Mouse (Mus musculus) intestine, embryonic 15.5 days (tissue): ENCODE results near the gene Cntnap2. TPM values are rescaled to one million over a fixed set of nuclear protein-coding genes. Genes with fewer than 3 reads are reported as not detected.
A peak's percentile ranks its signal among the peaks of the same experiment; 100 is the strongest.
"Not testable (repeated sequence)": the region's sequence is repeated elsewhere in the genome, so short reads cannot be mapped to it uniquely, and the experiment has no call there.

Experiments
- ATAC-seq: fragments of 200-750 bp; cut with Nextera tagmentation; 2 replicates; pipeline ENCODE4 v1.8.0; 2017; ENCODE audit warnings: moderate TSS enrichment, moderate library complexity
- H3K27ac ChIP-seq: fragments of 300-500 bp; sonication (generic); 2 replicates; pipeline ENCODE4 v1.5.1; 2015; ENCODE audit warnings: mild to moderate bottlenecking, inconsistent platforms
- H3K27me3 ChIP-seq: fragments of 300-500 bp; sonication (generic); replicated peaks from 2 replicates; pipeline ENCODE4 v1.6.1; 2015; ENCODE audit warnings: inconsistent platforms
- H3K36me3 ChIP-seq: fragments of 300-500 bp; sonication (generic); 2 replicates; pipeline ENCODE4 v1.6.1; 2015; ENCODE audit warnings: inconsistent platforms
- H3K4me1 ChIP-seq: fragments of 300-500 bp; sonication (generic); replicated peaks from 2 replicates; pipeline ENCODE4 v1.6.1; 2015; ENCODE audit warnings: inconsistent platforms
- H3K4me2 ChIP-seq: fragments of 300-500 bp; sonication (generic); replicated peaks from 2 replicates; pipeline ENCODE4 v1.6.1; 2015; ENCODE audit warnings: mild to moderate bottlenecking, inconsistent platforms
- H3K4me3 ChIP-seq: fragments of 300-500 bp; sonication (generic); replicated peaks from 2 replicates; pipeline ENCODE4 v1.5.1; 2015; ENCODE audit warnings: inconsistent platforms
- H3K9ac ChIP-seq: fragments of 300-500 bp; sonication (generic); 2 replicates; pipeline ENCODE4 v1.6.1; 2015; ENCODE audit warnings: inconsistent platforms
- H3K9me3 ChIP-seq: fragments of 300-500 bp; sonication (generic); 2 replicates; pipeline ENCODE4 v1.6.1; 2016; ENCODE audit warnings: inconsistent platforms
- WGBS: fragments of 180-500 bp; shearing (Covaris S2); methylation state at CpG from one replicate; pipeline ENCODE4 v1.1.7; 2015; 5-methylcytosine and 5-hydroxymethylcytosine counted together
- polyA plus RNA-seq: library from polyadenylated mRNA; unstranded; fragments of >200 nt; fragmentation: Nextera tagmentation; extraction: Ambion mirVana; gene quantifications from 2 replicates; pipeline ENCODE4 v1.2.1, GENCODE M21; 2015

The Cntnap2 gene
- polyA plus RNA-seq, 1 experiment from 2014 or later = 1.3 TPM

GRCm38 (mm10) chr6:47061341-47061740 is 2002.2 kb downstream of the Cntnap2 start:
- ATAC-seq = no peak
- Histone ChIP-seq H3K27ac (no peak overlapping the region), H3K36me3 (no peaks in the 10 kb centered on the region), H3K9ac (no peak overlapping the region), H3K4me3 (no peak overlapping the region), H3K4me1 (no peaks in the 10 kb centered on the region), H3K4me2 (no peak overlapping the region), H3K27me3 (no peaks in the 10 kb centered on the region), H3K9me3 (no peaks in the 10 kb centered on the region)
- WGBS = 69% methylated on average over 3 of the region's 3 CpGs

- Histone ChIP-seq H3K4me3 (no peak overlapping the region), H3K27me3 (no peaks in the 10 kb centered on the region), H3K4me1 (no peaks in the 10 kb centered on the region), H3K9me3 (no peaks in the 10 kb centered on the region), H3K9ac (no peak overlapping the region), H3K27ac (no peak overlapping the region), H3K4me2 (no peak overlapping the region), H3K36me3 (no peaks in the 10 kb centered on the region)
- no peak for ATAC-seq
- 64% methylated on average over 4 of the region's 4 CpGs for WGBS
Observed at GRCm38 (mm10) chr6:47089998-47090397, 2030.8 kb downstream of the Cntnap2 start.

DNA sequence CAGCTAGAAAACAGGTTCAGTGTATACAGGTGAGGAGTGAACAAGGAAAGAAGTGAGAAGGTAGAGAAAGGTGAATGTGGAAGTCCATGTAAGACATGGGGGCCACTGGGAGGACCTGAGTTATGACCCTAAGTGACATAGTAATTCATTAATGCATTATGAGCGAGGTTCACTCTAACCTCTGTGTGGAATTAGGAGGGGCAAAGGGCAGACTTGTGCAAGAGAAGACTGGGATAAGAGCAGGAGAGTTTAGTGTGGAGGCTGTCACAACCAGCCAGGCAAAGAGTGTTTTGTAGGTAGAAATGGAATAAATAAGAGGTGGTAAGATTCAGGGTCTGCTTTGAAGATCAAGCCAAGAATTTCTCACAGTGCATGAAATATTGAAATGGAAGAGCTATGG is 2045.8 kb downstream of the Cntnap2 start:
- WGBS = 43% methylated on average over 1 of the region's 1 CpGs
- no peak for ATAC-seq
- H3K27ac ChIP-seq = no peak overlapping the region
- H3K36me3 ChIP-seq = no peaks in the 10 kb centered on the region
- H3K9me3 ChIP-seq = no peaks in the 10 kb centered on the region
- no peaks in the 10 kb centered on the region for H3K27me3 ChIP-seq
- no peaks in the 10 kb centered on the region for H3K4me1 ChIP-seq
- no peak overlapping the region for H3K4me3 ChIP-seq
- H3K4me2 ChIP-seq = no peak overlapping the region
- no peak overlapping the region for H3K9ac ChIP-seq

- Histone ChIP-seq H3K27me3 (no peaks in the 10 kb centered on the region), H3K4me2 (no peak overlapping the region), H3K9ac (no peak overlapping the region), H3K36me3 (no peaks in the 10 kb centered on the region), H3K27ac (no peak overlapping the region), H3K4me3 (no peak overlapping the region), H3K9me3 (no peaks in the 10 kb centered on the region), H3K4me1 (no peaks in the 10 kb centered on the region)
- no peak for ATAC-seq
- WGBS = 40% methylated on average over 6 of the region's 6 CpGs
Observed at GRCm38 (mm10) chr6:47109582-47110220, 2050.5 kb downstream of the Cntnap2 start.

DNA sequence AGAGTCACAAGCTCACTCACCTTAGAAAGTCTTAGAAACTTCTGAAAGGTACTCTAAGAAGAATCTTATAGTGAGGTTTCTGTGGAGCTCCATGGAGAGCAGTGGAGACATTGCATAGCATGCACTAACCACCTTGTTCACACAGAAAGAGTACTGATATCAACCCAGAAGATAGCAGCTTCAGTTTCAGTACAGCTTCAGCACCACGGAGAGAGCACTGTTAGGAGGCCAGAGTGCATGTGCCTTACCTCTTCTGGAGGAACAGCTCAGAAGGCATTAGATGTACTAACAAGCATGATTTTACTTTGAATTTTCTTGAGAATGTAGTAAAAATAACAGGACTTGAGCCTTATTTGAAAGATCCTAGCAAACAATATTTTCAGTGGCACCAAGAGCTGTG is 2074.9 kb downstream of the Cntnap2 start:
- not testable (repeated sequence) for H3K9me3 ChIP-seq, H3K4me1 ChIP-seq, H3K27ac ChIP-seq, H3K4me2 ChIP-seq, H3K9ac ChIP-seq, ATAC-seq, H3K4me3 ChIP-seq, H3K27me3 ChIP-seq, H3K36me3 ChIP-seq
- WGBS = no CpG with 5 or more reads among the region's 1 CpGs

DNA sequence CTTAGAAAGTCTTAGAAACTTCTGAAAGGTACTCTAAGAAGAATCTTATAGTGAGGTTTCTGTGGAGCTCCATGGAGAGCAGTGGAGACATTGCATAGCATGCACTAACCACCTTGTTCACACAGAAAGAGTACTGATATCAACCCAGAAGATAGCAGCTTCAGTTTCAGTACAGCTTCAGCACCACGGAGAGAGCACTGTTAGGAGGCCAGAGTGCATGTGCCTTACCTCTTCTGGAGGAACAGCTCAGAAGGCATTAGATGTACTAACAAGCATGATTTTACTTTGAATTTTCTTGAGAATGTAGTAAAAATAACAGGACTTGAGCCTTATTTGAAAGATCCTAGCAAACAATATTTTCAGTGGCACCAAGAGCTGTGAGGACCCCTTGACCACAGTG is 2093.9 kb downstream of the Cntnap2 start:
- not testable (repeated sequence) for H3K9me3 ChIP-seq, H3K27ac ChIP-seq, ATAC-seq, H3K4me1 ChIP-seq, H3K27me3 ChIP-seq, H3K9ac ChIP-seq, H3K4me3 ChIP-seq, H3K36me3 ChIP-seq, H3K4me2 ChIP-seq
- WGBS = no CpG with 5 or more reads among the region's 1 CpGs

- H3K27ac ChIP-seq, H3K9ac ChIP-seq, H3K27me3 ChIP-seq, H3K9me3 ChIP-seq, H3K4me3 ChIP-seq, H3K36me3 ChIP-seq, ATAC-seq, H3K4me1 ChIP-seq, H3K4me2 ChIP-seq: not testable (repeated sequence)
- 63% methylated on average over 8 of the region's 8 CpGs for WGBS
Observed at GRCm38 (mm10) chr6:47174580-47175294, 2115.6 kb downstream of the Cntnap2 start.

DNA sequence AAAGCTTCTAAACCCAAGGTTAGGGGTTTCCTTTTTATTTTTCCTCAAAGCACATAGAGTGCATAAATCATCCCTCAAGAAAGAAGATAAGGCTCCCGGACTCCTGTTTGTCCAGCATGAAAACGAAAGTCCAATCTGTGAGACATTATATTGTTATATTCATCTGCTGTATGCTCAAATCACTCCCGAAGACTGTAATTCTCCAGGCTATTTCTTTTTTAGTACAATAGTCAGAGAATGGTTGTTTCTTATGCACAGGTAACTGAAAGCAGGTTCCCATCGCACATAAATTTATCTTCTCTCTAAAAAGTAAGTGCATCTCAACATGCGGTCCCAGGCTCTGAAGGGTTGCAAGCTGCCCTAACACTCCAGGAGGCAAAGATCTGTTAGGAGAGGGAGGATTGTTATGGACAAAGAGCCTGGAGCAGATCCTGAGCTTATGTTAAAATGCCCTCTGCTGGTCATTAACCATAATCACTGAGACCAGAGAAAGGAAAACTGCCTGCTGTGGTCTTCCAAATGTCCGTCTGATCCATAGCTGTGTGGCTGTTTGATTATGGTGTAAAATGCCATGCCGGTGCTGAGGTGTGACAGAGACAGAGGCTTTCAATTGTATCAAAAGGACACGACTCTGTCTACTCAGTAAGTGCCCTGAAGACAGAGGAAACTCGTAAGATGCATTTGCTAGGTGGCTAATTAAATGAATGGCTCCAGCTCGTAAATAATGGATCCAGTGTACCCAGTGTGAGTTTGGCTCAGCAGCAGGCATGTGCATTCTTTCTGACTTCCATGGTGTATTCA is 2116.4 kb downstream of the Cntnap2 start:
- WGBS = 22% methylated on average over 10 of the region's 10 CpGs
- H3K4me3 ChIP-seq, H3K4me1 ChIP-seq, H3K36me3 ChIP-seq, H3K27ac ChIP-seq, ATAC-seq, H3K9ac ChIP-seq, H3K27me3 ChIP-seq, H3K9me3 ChIP-seq: not testable (repeated sequence)
- H3K4me2 ChIP-seq = peak overlapping the region; percentile 40

DNA sequence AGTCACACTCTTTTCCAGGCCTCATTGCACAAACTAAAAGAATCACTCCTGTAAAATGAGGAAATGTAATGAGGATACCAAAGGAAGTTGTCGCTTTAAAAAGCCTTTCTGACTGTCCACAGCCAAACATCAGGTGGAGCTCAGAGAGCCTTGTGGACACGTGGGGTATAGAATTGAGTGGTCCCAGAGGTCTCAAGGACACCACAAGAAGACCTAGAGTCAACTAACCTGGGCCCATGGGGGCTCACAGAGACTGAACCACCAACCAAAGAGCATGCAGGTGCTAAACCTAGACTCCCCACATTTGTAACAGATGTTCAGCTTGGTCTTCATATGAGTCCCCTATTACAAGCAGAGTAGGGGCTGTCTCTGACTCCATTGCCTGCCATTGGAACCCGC is 2117.0 kb downstream of the Cntnap2 start:
- WGBS = 61% methylated on average over 3 of the region's 3 CpGs

GRCm38 (mm10) chr6:47181372-47181771 is 2122.2 kb downstream of the Cntnap2 start:
- H3K27me3 ChIP-seq, H3K9me3 ChIP-seq, H3K4me3 ChIP-seq, H3K4me1 ChIP-seq, H3K27ac ChIP-seq, H3K4me2 ChIP-seq, H3K36me3 ChIP-seq, H3K9ac ChIP-seq, ATAC-seq: not testable (repeated sequence)
- WGBS = 56% methylated on average over 5 of the region's 5 CpGs

More for the DNA sequence above, 2117.0 kb downstream of the Cntnap2 start:
- not testable (repeated sequence) for H3K27me3 ChIP-seq, H3K9ac ChIP-seq, H3K4me2 ChIP-seq, H3K4me3 ChIP-seq, H3K27ac ChIP-seq, ATAC-seq, H3K9me3 ChIP-seq, H3K36me3 ChIP-seq, H3K4me1 ChIP-seq

DNA sequence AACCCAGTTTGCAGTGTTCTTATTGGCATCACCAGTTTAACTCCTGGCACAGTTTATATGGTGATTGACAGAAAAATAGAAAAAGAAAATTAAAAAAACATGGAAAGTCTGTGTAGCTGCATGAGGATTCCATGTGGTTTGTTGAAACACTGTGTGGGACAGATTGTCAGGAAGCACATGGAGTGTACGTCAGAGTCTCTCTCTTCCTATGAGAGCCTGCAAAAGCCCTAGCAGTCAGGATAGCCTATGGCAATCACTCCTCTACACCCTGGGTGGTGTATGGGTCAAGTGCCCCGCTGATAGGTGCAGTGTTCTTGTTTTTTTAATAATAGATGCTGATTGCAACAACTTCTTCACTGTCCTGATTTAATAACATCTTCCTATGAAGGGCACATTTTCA is 2123.1 kb downstream of the Cntnap2 start:
- no peak for ATAC-seq
- 74% methylated on average over 2 of the region's 2 CpGs for WGBS
- Histone ChIP-seq H3K4me3 (no peak overlapping the region), H3K27ac (no peak overlapping the region), H3K27me3 (no peaks in the 10 kb centered on the region), H3K9ac (no peak overlapping the region), H3K4me2 (no peak overlapping the region), H3K36me3 (no peaks in the 10 kb centered on the region), H3K4me1 (no peaks in the 10 kb centered on the region), H3K9me3 (no peaks in the 10 kb centered on the region)

DNA sequence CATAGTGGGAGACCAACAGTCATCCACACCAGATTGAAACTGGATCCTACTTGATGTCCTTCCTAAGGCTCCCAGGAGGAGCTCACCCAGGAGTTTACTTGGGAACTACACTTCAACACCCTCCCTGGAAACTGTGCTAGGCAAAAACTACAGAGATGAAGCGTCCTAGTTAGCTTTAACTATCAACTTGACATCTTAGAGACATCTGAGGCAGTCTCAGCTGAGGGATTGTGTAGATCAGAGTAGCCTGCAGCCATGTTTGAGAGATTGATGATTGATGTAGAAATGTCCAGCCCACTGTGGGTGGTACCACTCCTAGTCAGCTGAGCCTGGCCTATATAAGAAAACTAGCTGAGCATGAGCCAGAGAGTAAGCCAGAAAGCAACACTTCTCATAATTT is 2123.6 kb downstream of the Cntnap2 start:
- no peak overlapping the region for H3K27ac ChIP-seq
- H3K4me3 ChIP-seq = no peak overlapping the region
- ATAC-seq = no peak
- 66% methylated on average over 1 of the region's 1 CpGs for WGBS
- no peaks in the 10 kb centered on the region for H3K9me3 ChIP-seq
- no peak overlapping the region for H3K9ac ChIP-seq
- no peaks in the 10 kb centered on the region for H3K36me3 ChIP-seq
- H3K4me2 ChIP-seq = no peak overlapping the region
- no peaks in the 10 kb centered on the region for H3K27me3 ChIP-seq
- no peaks in the 10 kb centered on the region for H3K4me1 ChIP-seq
